Mouse (Mus musculus) CH12.LX (cell line): ENCODE results near the gene Ext2. TPM values are rescaled to one million over a fixed set of nuclear protein-coding genes. Genes with fewer than 3 reads are reported as not detected.

Experiments
- DNase-seq: peaks from one replicate; pipeline ENCODE4 v3.0.0-alpha.2; 2013; ENCODE audit errors: extremely low read depth
- H3K27ac ChIP-seq: 2 replicates; pipeline ENCODE4 v1.5.1; 2012; ENCODE audit warnings: low read depth, mild to moderate bottlenecking, control low read depth, moderate library complexity; ENCODE audit not compliant: insufficient read depth
- H3K27me3 ChIP-seq: replicated peaks from 2 replicates; pipeline ENCODE3; 2012; ENCODE audit warnings: inconsistent platforms
- H3K36me3 ChIP-seq, 2 experiments: replicated peaks in 1 of 2; 2 replicates each; pipeline versions ENCODE3 to v1.6.1; 2012; ENCODE audit warnings: inconsistent platforms in 1 of 2, low read length in 1 of 2, mild to moderate bottlenecking in 1 of 2, mixed read lengths in 1 of 2, moderate library complexity in 1 of 2; ENCODE audit not compliant: control insufficient read depth in 1 of 2, insufficient read depth in 1 of 2
- H3K4me1 ChIP-seq, 2 experiments: 2 replicates each; pipeline ENCODE4 v1.6.1; 2012; ENCODE audit warnings: inconsistent platforms in 1 of 2, moderate library complexity in 1 of 2; ENCODE audit not compliant: insufficient read depth in 2 of 2, control insufficient read depth in 1 of 2
- H3K4me2 ChIP-seq: 2 replicates; pipeline ENCODE4 v1.6.1; 2012; ENCODE audit warnings: low read depth, mild to moderate bottlenecking, control low read depth; ENCODE audit not compliant: poor library complexity, insufficient read depth, severe bottlenecking
- H3K4me3 ChIP-seq, 3 experiments: fragments of 150-350 bp in 1 of 3; sonication (generic) in 1 of 3; replicated peaks in 1 of 3; 2 replicates each; pipeline versions ENCODE3 to v1.5.1; 2011 to 2012; ENCODE audit warnings: low read depth in 2 of 3, low read length in 2 of 3, mild to moderate bottlenecking in 2 of 3, moderate library complexity in 2 of 3, control low read depth in 1 of 3, improper control_type of control experiment in 1 of 3, inconsistent platforms in 1 of 3, mixed read lengths in 1 of 3; ENCODE audit not compliant: poor library complexity in 1 of 3
- H3K79me2 ChIP-seq: replicated peaks from 2 replicates; pipeline ENCODE4 v1.6.1; 2012; ENCODE audit warnings: mild to moderate bottlenecking, moderate library complexity; ENCODE audit not compliant: control insufficient read depth, poor library complexity, insufficient read depth, severe bottlenecking; ENCODE audit errors: extremely low read depth
- H3K9ac ChIP-seq: 2 replicates; pipeline ENCODE4 v1.6.1; 2012; ENCODE audit warnings: low read depth, mild to moderate bottlenecking, control low read depth, moderate library complexity; ENCODE audit not compliant: insufficient read depth
- H3K9me3 ChIP-seq: replicated peaks from 2 replicates; pipeline ENCODE3; 2012; ENCODE audit warnings: low read length, inconsistent platforms, mixed read lengths
- CHD2 ChIP-seq: IDR thresholded peaks from 2 replicates; pipeline ENCODE4 v1.6.1; 2011; ENCODE audit warnings: low read length, improper control_type of control experiment
- ELF1 ChIP-seq: IDR thresholded peaks from 2 replicates; pipeline ENCODE4 v1.6.1; 2014; ENCODE audit warnings: low read depth, mild to moderate bottlenecking, inconsistent platforms, low read length, improper control_type of control experiment
- EP300 ChIP-seq: IDR thresholded peaks from 2 replicates; pipeline ENCODE4 v1.6.1; 2011; ENCODE audit warnings: low read length, improper control_type of control experiment
- IRF4 ChIP-seq: IDR thresholded peaks from 2 replicates; pipeline ENCODE4 v1.6.1; 2014; ENCODE audit warnings: low read depth, mild to moderate bottlenecking, inconsistent platforms, low read length, improper control_type of control experiment
- KAT2A ChIP-seq: IDR thresholded peaks from 2 replicates; pipeline ENCODE4 v1.6.1; 2012; ENCODE audit warnings: low read length, improper control_type of control experiment, inconsistent platforms; ENCODE audit not compliant: insufficient replicate concordance
- MAFK ChIP-seq: IDR thresholded peaks from 2 replicates; pipeline ENCODE4 v1.6.1; 2011; ENCODE audit warnings: low read length, improper control_type of control experiment; ENCODE audit not compliant: insufficient replicate concordance
- MAZ ChIP-seq: IDR thresholded peaks from 2 replicates; pipeline ENCODE4 v1.6.1; 2012; ENCODE audit warnings: low read depth, mild to moderate bottlenecking, inconsistent platforms, low read length, improper control_type of control experiment, moderate library complexity
- POLR2AphosphoS2 ChIP-seq: IDR thresholded peaks from 2 replicates; pipeline ENCODE4 v1.6.1; 2011; ENCODE audit warnings: low read depth, low read length, improper control_type of control experiment
- RCOR1 ChIP-seq: conservative IDR thresholded peaks from 2 replicates; pipeline ENCODE4 v1.6.1; 2012; ENCODE audit warnings: low read depth, mild to moderate bottlenecking, inconsistent platforms, low read length, improper control_type of control experiment
- SIN3A ChIP-seq: IDR thresholded peaks from 2 replicates; pipeline ENCODE4 v1.6.1; 2012; ENCODE audit warnings: low read length, improper control_type of control experiment, inconsistent platforms
- SMC3 ChIP-seq: IDR thresholded peaks from 2 replicates; pipeline ENCODE4 v1.6.1; 2011; ENCODE audit warnings: low read depth, low read length, improper control_type of control experiment
- TCF12 ChIP-seq: IDR thresholded peaks from 2 replicates; pipeline ENCODE4 v1.6.1; 2014; ENCODE audit warnings: low read depth, mild to moderate bottlenecking, inconsistent platforms, low read length, improper control_type of control experiment
- UBTF ChIP-seq: IDR thresholded peaks from 2 replicates; pipeline ENCODE4 v1.6.1; 2012; ENCODE audit warnings: low read depth, mild to moderate bottlenecking, inconsistent platforms, low read length, improper control_type of control experiment, moderate library complexity
- USF2 ChIP-seq: conservative IDR thresholded peaks from 2 replicates; pipeline ENCODE4 v1.6.1; 2011; ENCODE audit warnings: low read depth, low read length, improper control_type of control experiment
- ZMIZ1 ChIP-seq: IDR thresholded peaks from 2 replicates; pipeline ENCODE4 v1.6.1; 2012; ENCODE audit warnings: low read depth, mild to moderate bottlenecking, inconsistent platforms, low read length, improper control_type of control experiment
- dilution Hi-C: fragments of 300-500 bp; cut with MboI; formaldehyde crosslinking; loops from 2 replicates; pipeline ENCODE4 v1.14.3; 2020; ENCODE audit warnings: low sequenced_read_pairs; ENCODE audit not compliant: extremely low pct_unique_long_range_greater_than_20kb, extremely low pct_ligation_motif_present
- in situ Hi-C: fragments of 300-500 bp; cut with MboI; formaldehyde crosslinking; loops from 3 replicates; pipeline ENCODE4 v1.14.3; 2019; ENCODE audit warnings: low sequenced_read_pairs, low pct_ligation_motif_present, low pct_unique_long_range_greater_than_20kb, mixed read lengths
- polyA plus RNA-seq: library from polyadenylated mRNA; unstranded; fragments of >175 nt; gene quantifications from 2 replicates; pipeline ENCODE4 v1.2.1, GENCODE M21; 2012; ENCODE audit warnings: low read depth; ENCODE audit not compliant: insufficient read length
- total RNA-seq, 2 experiments: library from RNA; depleted of rRNA; stranded (reverse); fragments of 300-350 nt in 1 of 2; fragments of >200 nt in 1 of 2; gene quantifications; 2 replicates each; pipeline ENCODE4 v1.2.3; 2012 to 2014

Ext2 gene
- total and polyA plus RNA-seq, 3 experiments, result 20.2 to 33.1 (median 26.9) TPM

DNA sequence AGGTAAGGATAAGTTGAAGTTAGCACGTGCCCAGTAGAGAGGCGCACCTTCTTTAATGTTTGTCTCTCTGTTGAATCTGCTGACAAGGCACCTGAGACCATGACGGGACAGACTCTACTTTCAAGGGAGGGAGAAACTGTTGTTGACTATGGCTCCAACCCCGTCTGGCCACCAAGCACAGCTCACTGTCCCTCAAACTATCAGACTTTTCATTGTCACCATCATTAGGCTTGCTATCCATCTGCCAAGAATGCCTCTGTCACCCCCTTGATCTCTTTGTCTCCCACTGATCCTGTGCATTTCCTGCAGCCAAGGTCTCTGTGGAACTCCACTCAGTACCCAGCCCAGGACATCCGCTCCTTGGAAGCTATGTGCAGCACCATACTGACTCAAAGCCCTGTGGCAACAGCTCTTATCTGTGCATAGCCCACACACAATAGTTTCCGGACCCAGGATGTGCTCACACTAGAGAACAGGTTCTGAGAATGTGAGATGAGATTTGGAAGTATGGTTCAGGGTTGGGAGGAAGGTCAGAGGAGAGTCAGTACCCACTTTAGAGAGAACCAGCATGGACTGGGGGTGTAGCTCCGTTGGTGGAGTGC, 139.7 kb downstream of the Ext2 start:
- peaks cover 31% of the 10 kb centered on the region for H3K27me3 ChIP-seq
- no peaks in the 10 kb centered on the region for H3K36me3 ChIP-seq
- H3K9ac ChIP-seq, result no peak overlapping the region
- no peak overlapping the region for H3K4me2 ChIP-seq
- H3K4me1 ChIP-seq, result 0 out of 4 replicates have a peak, but pooled peaks cover 0 to 6% of the 10 kb centered on the region in 2 experiments
- no peak for TF ChIP-seq ELF1
- no peak for TF ChIP-seq IRF4
- TF ChIP-seq SMC3, result no peak
- no peak for TF ChIP-seq UBTF
- no peak for TF ChIP-seq MAZ
- TF ChIP-seq USF2, result no peak
- dilution Hi-C loops (no loop called here), in situ Hi-C loops (no loop called here)
- H3K4me3 ChIP-seq, result no peak overlapping the region
- H3K27ac ChIP-seq, result no peak overlapping the region
- no peaks in the 10 kb centered on the region for H3K79me2 ChIP-seq
- DNase-seq, result no peak
- H3K9me3 ChIP-seq, result no peaks in the 10 kb centered on the region

DNA sequence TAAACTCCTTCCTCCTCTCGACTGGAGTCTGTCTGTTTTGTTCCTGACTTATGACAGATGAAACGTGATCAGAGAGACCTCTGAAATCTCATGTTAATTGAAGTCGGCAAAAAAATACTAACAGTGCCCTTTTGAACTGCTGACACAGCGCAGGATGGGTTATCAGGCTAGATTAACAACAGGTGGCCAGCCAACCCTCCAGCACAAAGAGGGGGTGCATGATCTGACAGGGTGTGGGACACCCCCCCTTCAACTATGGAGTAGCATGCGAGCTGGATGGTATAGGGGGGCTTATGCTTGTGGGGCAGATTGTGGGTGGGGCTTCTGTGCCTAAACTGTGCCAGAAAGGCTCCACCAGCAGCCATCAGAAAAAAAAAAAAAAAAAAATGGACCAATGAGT, 141.0 kb downstream of the Ext2 start:
- no peak for DNase-seq
- dilution Hi-C loops, result no loop called here
- H3K4me3 ChIP-seq, result no peak overlapping the region
- in situ Hi-C loops, result no loop called here
- H3K79me2 ChIP-seq, result no peaks in the 10 kb centered on the region
- H3K36me3 ChIP-seq, result no peaks in the 10 kb centered on the region
- H3K9me3 ChIP-seq, result no peaks in the 10 kb centered on the region
- no peak overlapping the region for H3K4me2 ChIP-seq
- H3K27ac ChIP-seq, result no peak overlapping the region
- H3K4me1 ChIP-seq, result 0 out of 4 replicates have a peak, but pooled peaks cover 0 to 6% of the 10 kb centered on the region in 2 experiments
- TF ChIP-seq SIN3A (no peak), ZMIZ1 (no peak), CHD2 (no peak), RCOR1 (no peak), EP300 (no peak), IRF4 (no peak), MAZ (no peak), POLR2AphosphoS2 (no peak), MAFK (no peak), KAT2A (no peak), TCF12 (no peak)
- H3K9ac ChIP-seq, result no peak overlapping the region
- H3K27me3 ChIP-seq, result peaks cover 41% of the 10 kb centered on the region
